Mouse (Mus musculus) lung, postnatal 14 days (tissue): ENCODE measurements at regions not wholly inside any gene's neighbourhood (a gene's known extent, or its start where the extent isn't known, plus 50 kb on each side); places are given as distances from the start of the nearest gene placed in this dataset.

Experiments used
- DNase-seq: peaks from one replicate; pipeline ENCODE4 v3.0.0; 2021

DNA sequence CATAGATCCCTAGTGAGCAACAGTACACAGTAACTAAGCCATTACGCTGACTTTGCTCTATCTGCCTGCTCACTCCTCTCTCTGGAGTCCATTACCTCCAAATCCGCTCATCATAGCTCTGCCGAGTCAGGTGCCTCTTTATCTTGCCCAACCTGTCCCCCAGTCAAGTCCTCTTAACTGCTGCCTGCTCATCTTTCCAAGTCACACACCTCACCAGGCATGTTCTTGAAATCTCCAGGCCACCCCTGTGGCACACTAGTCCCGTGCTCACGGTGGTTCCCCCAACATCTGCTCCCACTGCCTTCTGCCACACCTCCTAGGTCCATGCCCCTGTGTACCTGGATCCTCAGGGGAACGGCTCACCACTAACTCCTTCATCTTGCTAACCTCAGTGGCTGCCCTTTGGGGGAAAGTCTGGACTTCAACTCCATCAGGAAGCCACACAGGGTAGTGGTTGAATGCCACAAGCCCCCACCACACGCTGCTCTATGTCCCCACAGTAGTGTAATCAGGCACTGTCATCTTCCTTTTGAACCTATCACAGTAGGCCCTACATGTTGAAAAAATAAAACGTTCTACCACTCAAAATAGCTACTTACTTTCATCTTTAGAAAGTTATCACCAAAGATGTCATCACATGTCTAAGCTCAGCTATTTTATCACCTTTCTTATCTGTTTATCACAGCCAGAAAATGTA lies 126.3 kb upstream of the Klf14 start:
- DNase-seq: no peak

DNA sequence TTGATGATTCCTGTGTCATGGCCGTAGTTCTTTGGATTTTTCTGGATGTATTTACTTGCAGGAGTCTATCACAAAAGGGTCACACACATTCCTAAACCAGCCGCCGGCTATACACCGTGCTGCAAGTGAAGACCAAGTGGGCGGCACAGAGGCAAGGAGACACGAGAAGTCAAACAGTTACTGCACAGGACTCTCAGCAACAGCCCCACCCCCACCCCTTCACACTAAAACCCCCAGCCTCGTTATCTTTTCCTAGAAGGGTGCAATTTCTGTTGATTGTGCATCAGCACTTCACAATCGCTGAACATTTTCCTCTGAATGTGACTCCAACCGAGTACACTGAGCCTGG lies 126.9 kb upstream of the Klf14 start:
- DNase-seq: no peak

DNA sequence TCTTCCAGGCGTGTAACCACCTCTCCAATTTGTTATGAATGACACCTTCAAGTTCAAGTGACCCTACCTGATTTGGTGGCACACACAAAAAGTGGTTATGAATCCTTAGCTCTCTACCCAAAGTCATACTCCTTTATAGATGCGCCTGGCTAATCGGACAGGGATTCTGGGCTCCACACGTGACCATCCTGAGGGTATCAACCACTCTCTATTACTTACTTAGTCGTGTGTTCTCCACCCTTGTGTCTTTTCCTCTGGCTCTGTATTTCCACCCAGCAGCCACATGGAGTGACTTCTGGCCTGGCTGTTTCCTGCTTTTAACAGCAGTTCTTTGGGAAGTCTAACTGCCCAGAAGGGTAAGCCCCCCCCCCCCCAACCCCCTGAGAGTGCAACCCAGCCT lies 127.4 kb upstream of the Klf14 start:
- no peak for DNase-seq

DNA sequence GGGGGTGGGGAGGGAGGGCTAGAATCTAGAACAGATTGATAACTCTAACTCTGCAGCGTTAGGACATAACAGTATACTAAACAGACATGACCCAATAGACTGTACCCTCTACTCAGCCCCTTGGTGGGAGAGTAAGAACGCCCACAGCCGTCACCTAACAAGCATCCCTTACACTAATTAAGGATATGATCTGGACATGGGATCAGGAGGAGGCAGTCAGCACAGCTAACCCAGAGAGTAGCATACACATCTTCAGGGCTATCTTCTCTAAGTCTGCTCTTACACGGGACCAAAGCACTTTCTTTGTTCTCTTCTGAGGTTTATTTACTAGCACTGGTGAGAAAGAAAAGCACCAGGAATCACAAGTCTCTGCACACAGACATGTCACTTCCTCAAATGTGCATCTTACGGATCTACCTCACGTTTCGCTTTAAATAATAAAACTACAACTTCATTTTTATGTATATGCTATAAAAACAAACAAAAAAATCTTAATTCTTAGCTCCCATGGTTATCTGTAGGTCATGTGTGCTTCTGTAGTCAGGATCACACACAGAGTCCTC lies 128.0 kb upstream of the Klf14 start:
- DNase-seq: no peak

DNA sequence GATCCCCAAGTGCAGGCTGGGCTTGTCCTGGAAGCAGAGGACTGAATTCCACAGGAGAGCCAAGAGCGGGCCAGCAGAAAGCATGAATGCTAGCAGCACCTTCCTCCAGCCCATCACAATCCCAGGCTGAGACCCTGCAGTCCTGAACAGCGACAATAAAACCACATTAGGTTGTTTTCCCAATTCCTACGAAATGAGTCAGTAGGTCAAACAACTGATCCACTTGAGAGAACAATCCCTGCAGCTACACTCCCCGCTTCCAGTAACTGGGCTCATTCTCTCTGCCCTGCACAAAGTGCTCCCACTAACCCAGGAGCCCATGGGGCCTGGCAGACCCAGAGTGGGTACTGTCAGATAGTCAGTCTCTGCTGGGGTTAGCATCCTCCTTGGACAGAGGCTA lies 128.6 kb upstream of the Klf14 start:
- no peak for DNase-seq

DNA sequence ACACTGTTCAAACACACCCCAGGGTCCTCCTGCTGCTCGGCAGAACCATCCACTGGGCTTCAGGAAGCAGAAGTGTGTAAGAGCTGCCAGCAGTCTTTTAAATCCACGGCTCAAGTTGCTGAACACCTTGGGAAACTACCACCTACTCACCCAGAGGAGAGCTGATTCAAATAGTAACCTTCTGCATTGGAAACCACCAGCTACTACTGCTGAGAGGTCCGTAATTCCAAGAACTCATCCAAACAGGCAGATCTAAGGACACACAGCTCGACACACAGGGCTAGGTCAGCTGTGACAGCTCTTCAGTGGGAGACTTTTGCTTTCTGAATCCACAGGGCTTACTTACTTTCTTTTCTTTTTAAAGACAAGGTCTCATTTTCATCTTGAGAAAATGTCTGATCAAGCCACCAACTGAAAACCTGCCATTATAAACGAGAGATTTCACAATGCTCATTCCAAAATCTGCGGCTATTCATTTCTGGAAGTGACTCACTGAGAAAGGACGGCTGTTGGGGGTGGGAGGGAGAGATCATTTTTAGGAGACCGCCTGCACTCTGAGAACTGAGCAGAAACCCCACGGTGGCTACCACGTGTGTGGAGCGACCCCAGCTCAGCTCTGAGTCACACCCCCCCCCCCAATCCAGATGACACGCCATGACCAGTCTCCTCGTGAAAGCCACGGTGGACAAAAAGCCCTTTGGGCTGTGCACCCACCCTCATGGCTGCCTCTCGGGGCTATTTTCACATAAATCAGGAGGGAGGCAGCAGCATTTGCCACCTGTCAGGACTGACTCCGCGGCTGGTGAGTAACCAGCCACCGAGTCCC lies 129.5 kb upstream of the Klf14 start:
- DNase-seq: peak; percentile 48

DNA sequence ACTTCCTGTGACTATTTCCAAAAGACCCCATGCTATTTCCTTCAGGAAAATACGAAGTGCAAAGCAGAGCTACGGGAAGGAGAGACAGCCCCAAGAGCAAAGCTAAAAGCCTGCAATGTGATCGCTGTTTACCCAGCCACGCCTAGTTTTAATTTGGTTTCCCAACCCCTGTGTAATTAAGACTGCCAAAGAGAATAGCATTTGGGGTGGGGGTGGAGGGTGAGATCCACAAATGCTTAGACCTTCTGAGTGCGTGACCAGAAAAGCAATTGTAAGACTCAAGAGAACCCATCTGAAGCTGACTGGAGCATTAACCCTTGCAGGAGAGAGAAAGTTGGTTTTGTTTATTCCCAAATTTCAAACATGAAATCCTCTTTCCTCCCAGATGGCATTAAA lies 130.1 kb upstream of the Klf14 start:
- DNase-seq: no peak

DNA sequence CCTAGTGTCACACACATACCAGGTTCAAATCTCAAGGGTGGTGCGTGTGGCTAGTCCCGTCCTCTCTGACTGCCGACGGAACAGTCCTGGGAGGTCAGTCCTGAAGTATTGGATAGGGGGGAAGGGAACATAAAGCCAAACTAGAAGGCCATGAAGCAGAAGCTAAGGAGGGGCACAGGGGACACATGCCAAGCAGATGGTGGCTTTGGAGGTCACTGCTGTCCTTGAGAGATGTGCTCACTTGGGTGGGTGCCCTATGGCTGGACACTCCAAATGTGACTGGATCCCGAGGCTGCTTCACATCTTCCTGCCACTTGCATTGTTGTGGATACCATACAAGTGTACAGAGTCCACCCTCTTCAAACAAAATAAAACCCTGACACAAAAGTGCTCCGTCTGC lies 131.4 kb upstream of the Klf14 start:
- DNase-seq: no peak

DNA sequence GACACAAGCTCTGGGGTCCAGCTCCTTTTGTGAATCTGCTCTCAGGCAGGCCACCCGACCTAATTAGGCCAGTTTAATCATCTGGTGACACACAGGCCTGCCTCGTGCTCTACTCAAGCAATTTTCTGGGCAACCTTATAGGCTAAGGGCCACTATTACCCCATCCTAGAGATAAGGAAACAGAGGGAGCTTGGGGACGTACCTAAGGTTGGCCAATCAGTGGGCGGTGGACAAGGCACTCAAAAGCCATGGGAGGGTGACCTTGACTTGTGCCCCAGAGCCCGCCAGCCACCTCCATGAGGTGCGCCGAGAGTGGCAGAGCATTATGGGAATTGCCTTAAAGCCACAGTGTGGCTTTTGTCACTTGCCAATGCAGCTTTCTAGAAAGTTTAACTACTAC lies 131.9 kb upstream of the Klf14 start:
- DNase-seq: no peak

DNA sequence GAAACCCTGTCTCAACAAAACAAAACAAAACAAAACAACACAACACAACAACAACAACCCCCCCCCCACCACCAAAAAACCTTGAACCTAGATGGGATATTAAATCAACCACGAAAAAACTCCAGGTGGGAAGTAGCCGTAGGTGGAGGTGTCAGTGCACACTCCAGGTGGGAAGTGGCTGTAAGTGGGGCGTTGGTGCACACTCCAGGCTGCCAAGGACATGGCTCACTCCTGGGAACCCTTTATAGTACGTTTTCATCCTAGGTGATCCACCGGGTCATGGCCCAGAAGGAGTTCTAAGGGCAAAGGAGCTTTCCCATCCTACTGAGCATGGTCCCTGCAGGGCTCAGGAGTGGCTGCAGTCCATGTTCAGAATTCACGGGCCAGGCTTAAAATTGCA lies 133.4 kb upstream of the Klf14 start:
- DNase-seq: peak; percentile 57

DNA sequence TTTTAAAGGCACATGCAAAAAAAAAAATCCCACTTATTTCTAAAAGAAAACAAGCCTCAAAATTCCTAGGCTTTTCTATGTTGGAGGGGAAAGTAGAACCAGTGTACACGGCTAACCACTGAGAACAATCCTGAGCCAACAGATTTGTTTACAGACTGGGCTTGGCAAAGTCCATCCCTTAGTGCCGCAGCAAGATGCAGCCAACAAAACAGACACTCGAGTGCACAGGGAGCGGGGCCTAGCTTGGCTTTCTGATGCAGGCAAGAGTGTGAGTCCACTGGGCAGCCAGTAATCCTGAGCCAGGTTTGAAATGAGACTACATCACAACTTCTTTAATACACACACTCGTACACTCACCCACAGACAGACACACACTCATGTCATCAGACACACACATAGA lies 133.9 kb upstream of the Klf14 start:
- no peak for DNase-seq

DNA sequence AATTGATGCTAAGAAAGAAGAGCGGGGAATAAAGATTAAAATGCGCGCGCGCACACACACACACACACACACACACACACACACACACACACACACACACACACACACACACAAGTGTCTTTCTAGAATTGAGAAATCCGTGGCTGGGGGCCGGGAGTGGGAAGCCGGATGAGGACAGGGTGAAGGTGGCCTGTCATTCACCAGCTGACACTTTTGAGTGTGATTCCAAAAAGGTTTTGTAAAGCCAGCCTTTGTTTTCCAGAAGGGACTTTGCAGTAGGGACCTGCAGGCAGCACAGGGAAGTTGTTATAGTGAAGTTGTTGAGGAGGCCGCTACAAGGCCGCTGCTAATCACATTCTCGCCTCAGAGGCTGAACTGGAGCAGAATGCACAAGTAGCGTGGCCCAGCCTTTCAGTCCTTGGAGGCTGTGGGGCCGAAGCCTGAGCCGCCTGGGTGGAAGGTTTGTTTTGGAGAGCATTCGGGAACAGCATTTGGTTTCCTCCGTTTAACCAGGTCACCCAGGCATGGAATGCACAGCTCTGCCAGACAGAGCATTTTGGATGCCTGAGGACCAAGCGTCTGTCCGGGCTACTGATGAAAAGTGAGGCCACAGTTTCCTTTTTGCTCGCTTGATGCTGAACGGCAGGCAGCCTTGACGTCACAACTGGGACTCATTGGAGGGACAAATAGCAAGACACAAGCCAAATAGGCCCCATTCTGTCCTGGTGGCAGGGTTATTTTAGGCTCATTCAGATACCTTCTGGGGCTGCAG lies 137.3 kb upstream of the Klf14 start:
- no peak for DNase-seq

DNA sequence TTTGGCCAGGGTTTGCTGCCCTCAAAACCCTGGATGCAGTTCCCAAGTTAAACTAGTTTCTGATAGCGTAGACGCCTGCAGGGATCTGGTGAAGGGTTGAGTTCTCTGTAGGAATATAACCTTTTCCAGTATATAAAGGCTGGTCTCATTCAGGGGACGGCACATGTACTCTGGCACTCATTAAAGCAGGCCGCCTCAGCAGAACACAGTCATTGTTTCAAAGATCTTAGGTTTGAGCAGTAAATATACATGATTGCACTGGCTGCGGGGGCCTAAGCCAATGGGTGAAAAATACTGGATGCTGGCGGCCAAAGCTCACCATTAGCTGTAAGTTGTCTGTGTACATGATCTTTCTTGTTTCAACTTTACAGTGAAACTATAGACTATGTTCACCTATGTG lies 137.9 kb upstream of the Klf14 start:
- DNase-seq: no peak

DNA sequence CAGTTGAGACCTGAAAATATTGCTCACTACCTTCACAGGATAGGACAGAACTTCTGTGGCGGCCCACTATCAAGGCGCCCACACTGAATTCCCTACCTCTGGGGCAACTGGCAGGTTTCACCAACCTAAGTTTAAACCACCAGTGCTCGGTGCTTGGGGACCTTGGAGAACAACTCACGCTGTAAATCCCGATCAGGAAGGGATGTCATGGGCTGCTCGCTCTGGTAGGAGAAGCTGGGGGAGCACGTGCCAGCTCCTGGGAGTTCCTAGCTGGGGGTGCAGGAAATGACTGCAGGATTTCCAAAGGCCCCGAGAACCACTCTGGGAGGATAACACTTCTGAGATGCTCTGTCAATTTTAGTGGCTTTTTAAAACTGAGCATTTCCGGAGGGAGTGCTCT lies 138.4 kb upstream of the Klf14 start:
- no peak for DNase-seq

DNA sequence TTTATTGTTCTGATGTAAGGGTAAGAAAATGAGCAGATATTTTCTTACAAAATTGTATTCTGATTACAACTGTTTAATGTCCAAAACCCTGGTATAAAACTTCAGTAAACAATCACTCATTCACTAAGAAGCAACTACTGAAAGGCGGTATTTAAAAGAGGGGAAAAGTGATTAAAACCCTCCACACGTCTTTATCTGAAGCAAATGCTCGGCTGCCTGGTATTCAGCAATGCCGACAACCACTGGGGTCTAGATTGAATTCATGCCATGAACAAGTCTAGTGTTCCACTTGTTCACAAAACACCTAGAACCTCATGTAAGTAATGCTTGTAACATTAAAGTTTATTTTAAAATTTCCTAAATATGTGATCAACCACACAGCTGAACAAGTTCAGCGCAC lies 139.2 kb upstream of the Klf14 start:
- DNase-seq: no peak

DNA sequence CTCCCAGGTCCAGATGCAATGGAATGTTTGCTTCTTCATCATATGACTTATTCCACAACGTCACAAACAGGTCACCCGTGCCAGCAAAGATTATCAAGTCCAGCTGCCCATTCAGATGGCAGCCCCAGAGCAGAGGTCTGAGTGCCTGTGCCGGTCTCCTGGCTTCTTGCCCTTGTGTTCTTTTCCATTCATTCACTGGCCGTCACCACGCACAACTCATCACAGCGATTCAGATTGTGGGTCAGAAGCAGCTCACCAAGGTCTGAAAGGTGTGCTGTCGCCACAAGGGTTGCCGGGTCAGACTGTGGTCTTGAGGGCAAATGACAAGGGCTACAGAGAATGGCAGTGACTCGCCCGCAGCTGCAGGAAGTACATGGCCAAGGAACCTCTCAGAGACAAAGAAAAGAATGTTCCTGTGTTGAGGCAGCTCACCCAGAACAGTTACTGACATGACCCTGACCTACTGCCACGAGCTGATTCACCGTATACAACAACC lies 141.3 kb upstream of the Klf14 start:
- no peak for DNase-seq

DNA sequence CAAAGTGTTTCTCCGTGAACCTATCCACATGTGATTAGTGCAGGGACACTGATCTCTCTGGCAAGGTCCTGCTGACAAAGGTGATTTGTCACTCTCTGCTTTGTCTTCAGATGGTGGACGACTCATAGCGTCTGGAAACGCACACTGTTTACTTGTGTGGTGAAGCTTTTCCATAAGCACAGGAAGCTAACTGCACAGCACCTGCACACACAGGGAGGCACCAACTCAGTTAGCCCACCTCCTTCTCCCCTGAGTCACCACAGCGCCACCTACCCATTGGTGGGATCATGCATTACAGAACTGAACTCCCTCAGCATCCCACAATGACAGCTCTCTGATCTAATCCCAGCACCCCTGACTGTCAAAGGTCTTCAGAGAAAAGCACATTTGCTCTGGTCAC lies 141.9 kb upstream of the Klf14 start:
- DNase-seq: no peak

DNA sequence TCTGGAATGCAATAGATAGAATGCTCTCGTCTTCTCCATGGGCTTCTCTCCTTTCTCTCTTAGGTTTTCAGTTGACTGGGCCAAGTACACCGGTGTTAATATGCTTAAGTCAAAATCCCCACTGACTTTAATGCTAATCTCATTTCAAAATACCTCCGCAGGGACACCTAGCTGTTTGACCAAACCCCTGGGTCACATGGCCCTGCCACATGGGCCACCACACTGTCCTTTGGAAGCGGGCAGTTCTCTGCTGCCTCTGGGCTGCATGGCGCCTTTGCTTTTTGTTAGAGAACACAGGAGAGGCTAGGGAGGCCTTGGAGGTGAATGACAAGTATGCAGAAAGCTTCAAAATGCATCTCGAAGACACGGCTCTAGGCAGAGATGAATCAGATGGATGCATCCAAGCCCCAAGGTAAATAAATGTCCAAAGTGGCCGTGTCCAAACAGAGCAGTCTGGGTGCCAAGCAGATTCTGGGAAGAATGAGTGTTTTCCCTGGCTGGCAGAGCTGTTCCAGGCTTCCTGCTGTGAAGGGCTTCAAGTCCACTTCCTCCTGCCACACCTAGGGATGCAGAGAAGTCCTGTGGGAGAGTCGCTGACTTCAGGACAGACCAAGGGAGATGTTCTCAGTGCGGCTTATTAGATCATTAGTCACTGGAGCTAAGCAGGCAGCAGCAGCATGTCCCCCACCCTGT lies 147.4 kb upstream of the Klf14 start:
- DNase-seq: no peak

DNA sequence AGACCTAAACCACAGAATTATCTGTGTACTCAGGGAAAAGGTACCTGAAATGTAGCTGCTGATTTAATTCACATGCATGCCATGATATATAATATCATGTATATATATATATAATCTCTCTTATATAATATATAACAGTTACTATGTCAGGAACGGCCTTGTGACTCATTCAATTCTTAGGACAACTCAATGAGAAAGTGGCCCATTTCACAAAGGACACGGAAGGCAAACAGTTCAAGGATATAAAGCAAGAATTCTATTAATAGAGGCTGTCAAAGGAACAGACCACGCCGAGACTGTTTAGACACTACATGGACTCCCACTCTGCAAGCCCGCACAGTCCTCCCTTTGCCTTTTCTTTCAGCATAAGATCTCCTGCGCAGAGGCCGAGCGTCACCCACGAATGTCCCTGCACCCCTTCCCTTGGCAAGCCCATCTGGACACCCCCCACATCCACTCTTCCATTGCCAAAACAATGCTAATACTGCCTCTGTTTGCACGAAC lies 148.0 kb upstream of the Klf14 start:
- no peak for DNase-seq

DNA sequence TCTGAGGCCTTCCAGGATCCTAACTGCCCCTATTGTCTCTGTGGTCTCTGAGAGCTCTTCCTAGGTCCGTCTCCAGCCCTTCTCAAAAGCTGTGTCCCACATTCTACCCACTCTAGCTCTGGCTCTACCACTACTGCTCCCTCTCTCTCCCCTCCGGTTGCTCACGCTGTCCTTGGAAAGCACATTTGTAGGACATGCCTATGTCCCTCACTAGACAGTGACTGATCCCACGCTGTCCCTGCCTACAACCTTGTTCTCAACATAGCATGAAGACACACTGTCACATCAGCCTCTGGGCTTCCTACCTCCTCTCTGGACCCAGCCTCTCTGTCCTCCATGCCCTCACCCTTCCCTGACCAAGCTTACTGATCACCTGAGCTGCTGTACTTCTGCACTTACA lies 148.5 kb upstream of the Klf14 start:
- DNase-seq: no peak

DNA sequence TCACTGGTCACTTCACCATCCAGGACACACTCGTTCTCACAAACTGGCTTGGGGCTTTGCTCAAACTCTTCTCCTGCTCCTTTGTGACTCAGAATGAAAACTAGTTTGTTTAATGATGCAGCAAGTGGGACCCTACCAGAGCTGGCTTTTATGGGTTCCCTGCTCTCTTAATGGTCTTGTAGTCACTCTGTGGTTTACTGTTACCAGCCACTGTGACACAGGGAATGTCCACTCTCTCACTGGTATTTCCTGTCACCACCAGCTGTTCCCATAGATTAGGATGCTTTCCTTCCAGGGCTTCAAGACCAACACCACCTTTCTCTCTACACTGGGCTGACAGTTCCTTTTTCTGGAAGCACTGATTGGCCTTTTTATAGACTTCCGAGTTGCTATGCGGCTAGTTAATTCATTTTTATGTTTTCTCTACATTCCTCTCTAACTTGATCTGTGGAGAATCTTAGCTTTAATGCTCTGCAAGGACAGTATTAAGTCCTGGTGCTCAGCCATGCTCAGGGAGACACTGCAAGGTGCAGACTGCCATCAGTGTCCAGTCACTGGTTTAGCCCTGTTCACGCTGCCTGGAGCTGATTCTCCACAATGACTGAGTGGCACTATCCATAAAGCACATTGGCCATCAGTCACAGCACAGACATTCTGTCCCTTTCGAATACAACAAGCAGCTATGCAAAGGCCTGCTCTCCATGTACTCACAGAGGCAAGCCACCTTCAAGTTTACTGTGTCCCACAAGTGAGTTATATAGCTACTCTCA lies 149.2 kb upstream of the Klf14 start:
- DNase-seq: no peak

DNA sequence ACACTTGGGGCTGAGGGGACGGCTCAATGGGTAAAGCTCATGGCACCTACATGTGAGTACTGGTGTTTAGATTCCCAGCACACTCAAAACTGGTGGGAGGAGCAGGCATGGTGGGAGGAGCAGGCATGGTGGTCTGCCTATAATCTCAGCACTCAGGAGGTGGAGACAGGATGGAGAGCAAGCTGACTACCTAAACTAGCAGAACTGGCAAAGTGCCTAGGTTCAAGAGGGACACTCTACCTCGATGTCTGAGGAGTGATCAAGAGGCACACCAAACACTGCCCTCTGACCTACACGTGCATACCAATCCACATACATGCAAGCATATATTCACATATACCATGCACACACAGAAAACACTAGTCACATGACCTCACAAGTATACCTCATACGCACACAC lies 150.7 kb upstream of the Klf14 start:
- peak; percentile 46 for DNase-seq
